Mouse (Mus musculus) left cerebral cortex, adult 2 months (tissue): ENCODE measurements at regions not wholly inside any gene's neighbourhood (a gene's known extent, or its start where the extent isn't known, plus 50 kb on each side); places are given as distances from the start of the nearest gene placed in this dataset.

Experiments
- DNase-seq, 2 experiments: peaks; one replicate each; pipeline ENCODE4 v3.0.0; 2021 to 2022; ENCODE audit warnings: low spot score in 2 of 2, mixed read lengths in 1 of 2; ENCODE audit errors: extremely low spot score in 1 of 2
- H3K27ac ChIP-seq: fragments of 200-600 bp; 2 replicates; pipeline ENCODE4 v1.8.1; 2022
- H3K4me3 ChIP-seq: fragments of 200-600 bp; 2 replicates; pipeline ENCODE4 v1.8.1; 2022
- CTCF ChIP-seq: fragments of 200-600 bp; IDR thresholded peaks from 2 replicates; pipeline ENCODE4 v1.8.1; 2022; ENCODE audit warnings: antibody characterized with exemption, mild to moderate bottlenecking, moderate library complexity
- intact Hi-C: fragments of 180-260 bp; cut with DNase I; formaldehyde crosslinking; loops from one replicate; pipeline ENCODE4 v1.15.1; 2025

GRCm38 (mm10) chr2:159053534-159053933 lies 258.9 kb downstream of the Dhx35 start:
- TF ChIP-seq CTCF = no peak
- Histone ChIP-seq H3K4me3 (no peak overlapping the region), H3K27ac (no peak overlapping the region)
- intact Hi-C loops = loop anchor here (5.0 kb wide), 3 partner anchors 141 to 1539 kb away; no protein-coding TSS in a partner anchor
- no peak for DNase-seq

DNA sequence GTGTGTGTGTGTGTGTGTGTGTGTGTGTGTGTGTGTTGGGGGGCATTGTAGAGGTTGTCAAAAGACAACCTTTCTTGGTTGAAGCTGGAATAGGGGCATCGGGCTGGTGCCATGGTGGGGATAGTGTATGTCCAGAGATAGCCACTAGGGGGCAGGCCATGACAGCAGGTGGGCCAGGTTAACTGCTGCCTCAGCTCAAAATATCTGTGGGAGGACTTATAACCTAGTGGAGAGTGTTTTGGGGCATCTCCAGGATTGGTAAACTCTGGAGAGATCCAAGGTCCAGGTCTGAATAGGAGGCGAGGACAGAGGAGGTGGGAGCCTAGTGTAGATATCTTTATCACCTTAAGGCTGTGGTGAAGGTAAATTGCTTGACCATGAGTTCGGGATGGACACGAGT lies 259.3 kb downstream of the Dhx35 start:
- peak; percentile 78 for TF ChIP-seq CTCF
- intact Hi-C loops = loop anchor here (2.0 to 5.0 kb wide), 5 partner anchors 111 to 1538 kb away; no protein-coding TSS in a partner anchor
- DNase-seq = peak; percentile 65 to 78
- no peak overlapping the region for H3K4me3 ChIP-seq
- H3K27ac ChIP-seq = no peak overlapping the region

DNA sequence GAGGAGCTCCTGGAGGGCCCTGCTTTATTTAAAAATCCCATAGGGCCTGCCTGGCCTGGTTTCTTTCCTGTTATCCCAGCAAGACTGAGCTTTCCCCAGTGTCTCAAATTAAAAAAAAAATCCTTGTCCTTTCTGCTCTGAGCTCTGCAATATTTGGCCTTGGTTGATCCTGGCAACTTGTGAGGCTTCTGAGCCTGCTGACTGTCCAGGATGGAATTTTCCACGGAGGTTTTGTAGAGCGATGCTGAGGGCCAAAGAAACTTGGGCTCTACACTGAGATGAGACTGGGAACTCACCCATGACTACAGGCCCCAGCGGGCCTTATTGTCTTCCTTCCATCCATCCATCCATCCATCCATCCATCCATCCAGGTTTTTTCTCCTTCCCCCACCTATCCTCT lies 259.8 kb downstream of the Dhx35 start:
- no peak for DNase-seq
- TF ChIP-seq CTCF = no peak
- no peak overlapping the region for H3K27ac ChIP-seq
- H3K4me3 ChIP-seq = no peak overlapping the region
- intact Hi-C loops = loop anchor here (2.0 to 5.0 kb wide), 5 partner anchors 110 to 1538 kb away; no protein-coding TSS in a partner anchor

GRCm38 (mm10) chr2:159055780-159056179 lies 261.2 kb downstream of the Dhx35 start:
- Histone ChIP-seq H3K4me3 (no peak overlapping the region), H3K27ac (no peak overlapping the region)
- intact Hi-C loops = loop anchor here (2.0 kb wide), 2 partner anchors 109 to 1313 kb away; no protein-coding TSS in a partner anchor
- no peak for TF ChIP-seq CTCF
- DNase-seq = no peak

- intact Hi-C loops = no loop called here
- TF ChIP-seq CTCF = no peak
- DNase-seq = no peak
Measured at GRCm38 (mm10) chr2:159056960-159057359, 262.4 kb downstream of the Dhx35 start.

GRCm38 (mm10) chr2:159057506-159057905 lies 262.9 kb downstream of the Dhx35 start:
- no peak overlapping the region for H3K4me3 ChIP-seq
- no peak overlapping the region for H3K27ac ChIP-seq
- no peak for DNase-seq
- TF ChIP-seq CTCF = no peak
- intact Hi-C loops = no loop called here

More at GRCm38 (mm10) chr2:159056960-159057359, 262.4 kb downstream of the Dhx35 start:
- Histone ChIP-seq H3K4me3 (no peak overlapping the region), H3K27ac (no peak overlapping the region)

DNA sequence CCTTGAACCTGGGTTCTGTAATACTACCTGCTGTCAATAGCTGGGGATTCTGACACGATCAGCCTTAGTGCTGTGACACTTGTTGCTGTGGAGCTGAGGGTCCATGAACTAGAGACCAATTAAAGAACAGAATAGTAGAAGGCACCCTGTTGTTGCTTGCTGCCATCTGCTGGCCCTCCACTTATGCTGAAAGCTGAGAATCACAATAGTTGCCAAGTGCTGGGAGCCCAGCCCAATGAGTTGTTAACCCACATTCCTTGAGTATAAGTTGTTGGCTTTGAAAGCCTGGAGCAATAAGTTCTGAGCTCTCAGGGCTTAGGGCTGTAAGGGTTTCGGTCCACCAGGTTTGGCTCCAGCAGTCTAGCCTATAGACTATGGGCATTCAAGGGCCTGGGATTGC lies 267.7 kb downstream of the Dhx35 start:
- no peak overlapping the region for H3K4me3 ChIP-seq
- DNase-seq = peak in 1 of 2 experiments; percentile 19
- no peak overlapping the region for H3K27ac ChIP-seq
- TF ChIP-seq CTCF = peak; percentile 39
- intact Hi-C loops = loop anchor here (5.0 kb wide), 1 partner anchor 90 kb away; no protein-coding TSS in a partner anchor

GRCm38 (mm10) chr2:159062666-159063065 lies 268.1 kb downstream of the Dhx35 start:
- no peak for TF ChIP-seq CTCF
- Histone ChIP-seq H3K4me3 (no peak overlapping the region), H3K27ac (no peak overlapping the region)
- no peak for DNase-seq
- intact Hi-C loops = loop anchor here (5.0 kb wide), 1 partner anchor 90 kb away; no protein-coding TSS in a partner anchor

- intact Hi-C loops = loop anchor here (5.0 kb wide), 1 partner anchor 88 kb away; no protein-coding TSS in a partner anchor
- H3K4me3 ChIP-seq = no peak overlapping the region
- no peak overlapping the region for H3K27ac ChIP-seq
- no peak for TF ChIP-seq CTCF
- DNase-seq = no peak
Measured at GRCm38 (mm10) chr2:159064403-159064970, 269.9 kb downstream of the Dhx35 start.

GRCm38 (mm10) chr2:159067506-159067905 lies 272.9 kb downstream of the Dhx35 start:
- intact Hi-C loops = no loop called here
- no peak overlapping the region for H3K4me3 ChIP-seq
- no peak for DNase-seq
- H3K27ac ChIP-seq = no peak overlapping the region
- TF ChIP-seq CTCF = no peak

DNA sequence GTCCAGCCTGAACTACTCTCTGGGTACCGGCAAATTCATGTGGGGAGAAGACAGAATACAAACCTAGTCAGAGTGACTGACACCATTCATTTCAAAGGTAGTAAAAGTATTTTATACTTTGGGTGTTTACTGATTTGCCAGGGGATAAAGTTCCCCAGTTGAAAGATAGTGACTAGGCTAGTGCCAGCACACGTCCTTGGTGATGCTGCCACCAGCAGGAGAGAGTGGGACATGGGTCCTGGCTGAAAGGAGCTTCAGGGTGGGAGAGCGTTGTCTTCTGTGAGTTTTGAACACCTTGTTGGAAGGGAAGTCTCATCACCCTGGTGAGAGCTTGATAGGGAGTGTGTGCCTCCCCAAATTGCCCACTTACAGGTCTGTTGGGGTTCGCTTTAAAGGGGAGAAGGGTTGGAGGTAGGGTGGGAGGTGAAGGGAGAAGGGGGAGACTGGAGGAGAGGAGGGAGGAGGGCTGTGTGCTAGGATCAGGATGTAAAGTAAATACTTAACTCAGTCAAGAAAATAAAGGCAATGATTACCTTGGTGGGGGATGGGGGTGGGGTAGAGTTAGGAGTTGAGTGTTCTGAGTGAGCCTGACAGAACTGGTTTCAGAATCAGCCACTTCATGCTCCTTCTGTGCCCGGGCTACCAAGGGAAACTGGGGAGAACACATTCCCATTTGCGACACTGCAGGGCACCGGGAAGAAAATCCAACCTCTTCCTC lies 273.9 kb downstream of the Dhx35 start:
- Histone ChIP-seq H3K4me3 (no peak overlapping the region), H3K27ac (no peak overlapping the region)
- no peak for TF ChIP-seq CTCF
- no peak for DNase-seq
- intact Hi-C loops = no loop called here

DNA sequence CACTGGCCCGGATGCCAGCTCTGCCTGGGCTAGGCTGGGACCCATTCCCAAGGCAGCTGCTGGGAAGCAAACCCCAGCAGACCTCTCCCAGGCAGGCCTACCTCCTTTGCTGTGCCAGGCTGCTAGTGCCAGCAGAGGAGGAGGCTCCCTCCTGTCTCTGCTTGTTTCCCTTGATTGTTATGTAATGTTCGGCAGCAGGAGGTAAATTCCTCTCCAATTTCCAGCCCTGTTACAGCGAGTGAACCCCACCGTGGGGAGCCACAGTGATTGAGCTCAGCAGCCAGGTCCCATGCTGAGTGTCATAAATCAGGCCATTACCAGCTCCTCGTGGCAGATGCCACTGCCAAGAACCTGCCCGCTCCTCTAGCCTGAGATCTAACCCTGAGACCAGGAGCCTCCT lies 274.6 kb downstream of the Dhx35 start:
- intact Hi-C loops = no loop called here
- TF ChIP-seq CTCF = no peak
- Histone ChIP-seq H3K27ac (peak overlapping the region; percentile 15; the same call in 1 of the 2 replicates), H3K4me3 (no peak overlapping the region)
- DNase-seq = peak; percentile 18 to 32
